Mouse (Mus musculus) lung, adult 2 months (tissue): ENCODE measurements around the gene Ube2h. TPM values are rescaled to one million over a fixed set of nuclear protein-coding genes. Genes with fewer than 3 reads are reported as not detected.

Source experiments
- DNase-seq: peaks from one replicate; pipeline ENCODE4 v3.0.0; 2022
- H3K4me1 ChIP-seq: fragments of 200-500 bp; 2 replicates; pipeline ENCODE4 v1.6.1; 2011; ENCODE audit warnings: low read length; ENCODE audit not compliant: control insufficient read depth, insufficient read depth
- H3K4me3 ChIP-seq: fragments of 200-500 bp; replicated peaks from 2 replicates; pipeline ENCODE3; 2011; ENCODE audit warnings: low read depth, mild to moderate bottlenecking, control low read depth, low read length; ENCODE audit errors: extremely low read depth
- CTCF ChIP-seq: fragments of 200-500 bp; IDR thresholded peaks from 2 replicates; pipeline ENCODE4 v1.5.1; 2011; ENCODE audit warnings: mild to moderate bottlenecking, low read length, control low read depth; ENCODE audit not compliant: insufficient read depth
- POLR2A ChIP-seq: fragments of 200-500 bp; IDR thresholded peaks from 2 replicates; pipeline ENCODE4 v1.6.1; 2011; ENCODE audit warnings: low read depth, mild to moderate bottlenecking, control low read depth, low read length, borderline replicate concordance; ENCODE audit errors: extremely low read depth
- WGBS: fragments of 180-500 bp; shearing (Covaris S2); methylation state at CpG from one replicate; pipeline ENCODE4 v1.1.7; 2018; 5-methylcytosine and 5-hydroxymethylcytosine counted together
- polyA plus RNA-seq: library from polyadenylated mRNA; depleted of rRNA; stranded (reverse); fragments of >200 nt; gene quantifications from 2 replicates; pipeline ENCODE4 v1.2.3, GENCODE M21; 2012; rRNA removed

Gene Ube2h
- polyA plus RNA-seq = 59.9 and 103 TPM in 2 replicates

GRCm38 (mm10) chr6:30304399-30304917 lies at the start of gene Ube2h:
Gene Ube2h (minus strand): TSS chr6:30304539.
- peak; percentile 91 for TF ChIP-seq POLR2A
- no peak for TF ChIP-seq CTCF
- peak within 1 kb of the TSS; percentile 66 for H3K4me3 ChIP-seq
- 1% methylated on average over 33 of the region's 33 CpGs for WGBS
- peak; percentile 100 for DNase-seq
- peaks cover 8% of the 10 kb centered on the region; the same call in 1 of the 2 replicates for H3K4me1 ChIP-seq

GRCm38 (mm10) chr6:30353661-30354060 lies 49.3 kb upstream of the Ube2h start:
- 84% methylated on average over 8 of the region's 8 CpGs for WGBS
- TF ChIP-seq POLR2A (no peak), CTCF (no peak)
- DNase-seq = no peak
- Histone ChIP-seq H3K4me3 (no peak overlapping the region), H3K4me1 (no peaks in the 10 kb centered on the region; the same call in 1 of the 2 replicates)

- WGBS = 26% methylated on average over 8 of the region's 8 CpGs
- H3K4me1 ChIP-seq = no peaks in the 10 kb centered on the region; the same call in 1 of the 2 replicates
- DNase-seq = no peak
- TF ChIP-seq CTCF = no peak
- no peak overlapping the region for H3K4me3 ChIP-seq
Measured at GRCm38 (mm10) chr6:30352762-30353161, 48.4 kb upstream of the Ube2h start.

- H3K4me3 ChIP-seq = no peak overlapping the region
- no peak for DNase-seq
- WGBS = 56% methylated on average over 9 of the region's 9 CpGs
- H3K4me1 ChIP-seq = no peaks in the 10 kb centered on the region; the same call in 1 of the 2 replicates
- TF ChIP-seq POLR2A (no peak), CTCF (no peak)
Measured at GRCm38 (mm10) chr6:30351290-30351689, 47.0 kb upstream of the Ube2h start.

- no peak for TF ChIP-seq CTCF
- no peak for TF ChIP-seq POLR2A
- DNase-seq = no peak
- WGBS = 93% methylated on average over 4 of the region's 4 CpGs
- no peak overlapping the region for H3K4me3 ChIP-seq
- no peaks in the 10 kb centered on the region for H3K4me1 ChIP-seq
Measured at GRCm38 (mm10) chr6:30347288-30347801, 43.0 kb upstream of the Ube2h start.

GRCm38 (mm10) chr6:30346737-30347136 lies 42.4 kb upstream of the Ube2h start:
- no peak for DNase-seq

GRCm38 (mm10) chr6:30344032-30344431 lies 39.7 kb upstream of the Ube2h start:
- 58% methylated on average over 6 of the region's 6 CpGs for WGBS
- no peak for TF ChIP-seq CTCF
- no peak for TF ChIP-seq POLR2A
- no peak for DNase-seq

More at GRCm38 (mm10) chr6:30346737-30347136, 42.4 kb upstream of the Ube2h start:
- 38% methylated on average over 6 of the region's 6 CpGs for WGBS
- H3K4me1 ChIP-seq = no peaks in the 10 kb centered on the region
- no peak overlapping the region for H3K4me3 ChIP-seq
- TF ChIP-seq POLR2A (no peak), CTCF (no peak)

GRCm38 (mm10) chr6:30340231-30340873 lies 36.0 kb upstream of the Ube2h start:
- Histone ChIP-seq H3K4me1 (peaks cover 5% of the 10 kb centered on the region), H3K4me3 (no peak overlapping the region)
- 71% methylated on average over 4 of the region's 4 CpGs for WGBS
- TF ChIP-seq POLR2A (no peak), CTCF (no peak)
- no peak for DNase-seq

More at GRCm38 (mm10) chr6:30344032-30344431, 39.7 kb upstream of the Ube2h start:
- no peak overlapping the region for H3K4me3 ChIP-seq
- no peaks in the 10 kb centered on the region for H3K4me1 ChIP-seq

GRCm38 (mm10) chr6:30336912-30337311 lies 32.6 kb upstream of the Ube2h start:
- TF ChIP-seq POLR2A (peak; percentile 19; the same call in 1 of the 2 replicates), CTCF (peak; percentile 31; the same call in 1 of the 2 replicates)
- WGBS = 2% methylated on average over 5 of the region's 5 CpGs
- H3K4me3 ChIP-seq = no peak overlapping the region
- DNase-seq = peak; percentile 66
- H3K4me1 ChIP-seq = peaks cover 5% of the 10 kb centered on the region

- DNase-seq = no peak
- peaks cover 5% of the 10 kb centered on the region for H3K4me1 ChIP-seq
- WGBS = 43% methylated on average over 4 of the region's 4 CpGs
- TF ChIP-seq CTCF = no peak
- TF ChIP-seq POLR2A = no peak
- H3K4me3 ChIP-seq = no peak overlapping the region
Measured at GRCm38 (mm10) chr6:30332262-30332661, 27.9 kb upstream of the Ube2h start.
